Mouse (Mus musculus) CD4-positive helper T cell, adult 2 months (primary cell): Measurements from ENCODE around the gene Zmynd10.

Experiments
- DNase-seq: peaks from one replicate; pipeline ENCODE4 v3.0.0-alpha.2; 2012; ENCODE audit warnings: low read depth, missing footprints, low spot score

The Zmynd10 gene

DNA sequence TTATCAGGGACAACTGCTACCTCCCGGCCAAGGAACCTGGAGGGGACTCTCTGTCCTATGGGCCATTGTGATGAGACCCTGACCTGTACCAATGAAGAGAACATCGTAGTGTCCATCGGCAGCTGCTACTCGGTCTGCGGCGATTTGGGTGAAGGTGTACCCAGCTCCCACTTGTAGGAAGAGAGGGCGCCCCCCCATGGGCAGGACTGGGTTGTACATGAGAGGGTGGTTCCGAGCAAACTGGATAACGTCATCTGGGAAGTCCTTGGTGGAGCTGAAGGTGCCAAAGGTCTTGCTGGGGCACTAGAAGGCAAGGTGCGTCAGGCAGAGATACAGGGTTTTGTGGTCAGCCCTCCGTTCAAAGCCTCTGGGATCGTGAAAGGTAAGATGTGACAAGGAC lies 53.6 kb downstream of the Zmynd10 start:
- no peak for DNase-seq
